Mouse (Mus musculus) C2C12 (cell line): ENCODE measurements around the gene Il1r1.
A peak's percentile ranks its signal among the peaks of the same experiment; 100 is the strongest.

Experiments used
- CEBPB ChIP-seq: IDR thresholded peaks from one replicate; pipeline ENCODE4 v1.6.1; 2011; ENCODE audit warnings: low read depth, mild to moderate bottlenecking, control low read depth, moderate library complexity
- CTCF ChIP-seq: IDR thresholded peaks from one replicate; pipeline ENCODE4 v1.5.1; 2011; ENCODE audit not compliant: control insufficient read depth, insufficient read depth, insufficient read length
- FOSL1 ChIP-seq: IDR thresholded peaks from one replicate; pipeline ENCODE4 v1.8.0; 2011; ENCODE audit warnings: mild to moderate bottlenecking, low read length; ENCODE audit not compliant: poor library complexity, insufficient read depth, severe bottlenecking
- MYOD1 ChIP-seq: IDR thresholded peaks from one replicate; pipeline ENCODE4 v1.6.1; 2011; ENCODE audit warnings: low read depth; ENCODE audit not compliant: control insufficient read depth, insufficient read length
- USF1 ChIP-seq: IDR thresholded peaks from one replicate; pipeline ENCODE4 v1.6.1; 2011; ENCODE audit warnings: low read depth, mild to moderate bottlenecking, control low read depth, moderate library complexity

DNA sequence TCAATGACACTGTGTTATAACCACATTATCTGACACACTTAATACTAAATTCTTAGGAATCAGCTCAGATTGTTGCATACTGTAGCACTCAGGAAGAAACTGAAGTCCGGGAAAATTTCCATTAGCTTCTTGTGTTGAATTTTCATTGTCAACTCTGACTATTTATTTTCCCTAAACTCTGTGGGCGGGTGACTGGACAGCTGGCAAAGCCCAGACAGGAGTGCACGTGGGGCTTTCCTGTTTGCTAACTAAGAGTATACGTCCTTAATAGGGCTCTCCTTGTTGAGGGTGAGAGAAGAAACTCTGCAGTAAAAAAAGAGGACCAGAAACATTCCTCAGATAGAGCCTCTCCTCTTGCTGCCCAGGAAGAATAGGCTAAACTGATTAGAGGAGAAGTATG, 3.0 kb upstream of the Il1r1 start:
- TF ChIP-seq CTCF: no peak
- TF ChIP-seq MYOD1: no peak
- no peak for TF ChIP-seq FOSL1
- no peak for TF ChIP-seq CEBPB
- peak; percentile 38 for TF ChIP-seq USF1
